Mouse (Mus musculus) forebrain, embryonic 12.5 days (tissue): ENCODE data around the gene Gpc6. TPM values are rescaled to one million over a fixed set of nuclear protein-coding genes. Genes with fewer than 3 reads are reported as not detected.

Experiments used
- ATAC-seq: fragments of 200-750 bp; cut with Nextera tagmentation; 2 replicates; pipeline ENCODE4 v1.8.0; 2017; ENCODE audit warnings: moderate TSS enrichment; ENCODE audit not compliant: low FRiP score
- H3K27ac ChIP-seq: fragments of 300-500 bp; sonication (generic); 2 replicates; pipeline ENCODE4 v1.5.1; 2016; ENCODE audit warnings: mild to moderate bottlenecking
- H3K27me3 ChIP-seq: fragments of 300-500 bp; sonication (generic); 2 replicates; pipeline ENCODE4 v1.6.1; 2016; ENCODE audit warnings: mild to moderate bottlenecking
- H3K36me3 ChIP-seq: fragments of 300-500 bp; sonication (generic); replicated peaks from 2 replicates; pipeline ENCODE4 v1.6.1; 2016; ENCODE audit warnings: mild to moderate bottlenecking
- H3K4me1 ChIP-seq: fragments of 300-500 bp; sonication (generic); 2 replicates; pipeline ENCODE4 v1.6.1; 2016
- H3K4me2 ChIP-seq: fragments of 300-500 bp; sonication (generic); 2 replicates; pipeline ENCODE4 v1.6.1; 2016; ENCODE audit warnings: mild to moderate bottlenecking, moderate library complexity
- H3K4me3 ChIP-seq: fragments of 300-500 bp; sonication (generic); replicated peaks from 2 replicates; pipeline ENCODE4 v1.5.1; 2016; ENCODE audit warnings: mild to moderate bottlenecking
- H3K9ac ChIP-seq: fragments of 300-500 bp; sonication (generic); 2 replicates; pipeline ENCODE4 v1.6.1; 2016; ENCODE audit warnings: mild to moderate bottlenecking
- H3K9me3 ChIP-seq: fragments of 300-500 bp; sonication (generic); 2 replicates; pipeline ENCODE4 v1.6.1; 2016
- WGBS: fragments of 180-500 bp; shearing (Covaris S2); methylation state at CpG from one replicate; pipeline ENCODE4 v1.1.7; 2016; 5-methylcytosine and 5-hydroxymethylcytosine counted together
- polyA plus RNA-seq: library from polyadenylated mRNA; unstranded; fragments of >200 nt; fragmentation: Nextera tagmentation; extraction: Ambion mirVana; gene quantifications from 2 replicates; pipeline ENCODE4 v1.2.1, GENCODE M21; 2016

Gpc6 gene
- polyA plus RNA-seq: 32.1 and 37.7 TPM in 2 replicates

DNA sequence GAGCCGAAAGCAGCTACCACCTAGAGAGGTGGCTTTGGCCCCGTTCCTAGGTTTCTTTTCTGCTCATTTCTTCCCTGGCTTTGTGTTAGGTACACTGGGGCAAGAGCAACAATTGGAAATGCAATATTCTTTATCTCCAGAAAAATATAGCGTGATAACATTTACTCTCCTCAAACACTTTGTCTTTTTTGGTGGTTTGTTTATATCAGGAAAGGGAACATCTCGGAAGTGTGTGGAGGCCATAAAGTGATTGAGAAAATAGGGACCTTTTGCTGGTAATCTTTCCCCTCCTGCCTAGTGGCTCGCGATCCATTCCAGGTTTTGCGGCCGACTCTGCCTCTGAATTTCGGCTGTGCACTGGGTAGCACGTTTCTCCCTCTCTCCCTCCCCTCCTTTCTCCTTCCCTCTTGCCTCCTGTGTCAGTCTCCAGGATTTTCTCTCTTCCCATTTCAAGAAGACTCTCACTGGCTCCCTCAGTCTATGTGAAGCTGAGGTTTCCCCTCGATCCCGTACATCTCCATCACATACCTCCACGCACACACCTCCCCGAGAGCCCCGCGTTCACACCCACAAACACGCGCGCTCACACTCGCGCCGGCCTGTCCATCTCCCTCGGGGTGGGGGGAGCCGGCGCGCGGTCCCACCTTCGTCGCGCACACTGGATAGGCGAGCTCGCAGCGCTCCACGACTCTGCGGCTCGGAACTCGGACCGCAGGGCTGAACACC is at the start of gene Gpc6:
TSS of gene Gpc6 (plus strand) at position 440 of the 726 bp plus-strand sequence.
- no peaks in the 10 kb centered on the region for H3K36me3 ChIP-seq
- no peaks in the 10 kb centered on the region for H3K27me3 ChIP-seq
- H3K9ac ChIP-seq: peak within 1 kb of the TSS; percentile 88
- no peaks in the 10 kb centered on the region for H3K9me3 ChIP-seq
- peak; percentile 76 for ATAC-seq
- peak within 1 kb of the TSS; percentile 75 for H3K4me2 ChIP-seq
- H3K4me3 ChIP-seq: peak within 1 kb of the TSS; percentile 86
- WGBS: under 1% methylated on average over 38 of the region's 38 CpGs
- H3K27ac ChIP-seq: peak within 1 kb of the TSS; percentile 96
- H3K4me1 ChIP-seq: peaks cover 23% of the 10 kb centered on the region

DNA sequence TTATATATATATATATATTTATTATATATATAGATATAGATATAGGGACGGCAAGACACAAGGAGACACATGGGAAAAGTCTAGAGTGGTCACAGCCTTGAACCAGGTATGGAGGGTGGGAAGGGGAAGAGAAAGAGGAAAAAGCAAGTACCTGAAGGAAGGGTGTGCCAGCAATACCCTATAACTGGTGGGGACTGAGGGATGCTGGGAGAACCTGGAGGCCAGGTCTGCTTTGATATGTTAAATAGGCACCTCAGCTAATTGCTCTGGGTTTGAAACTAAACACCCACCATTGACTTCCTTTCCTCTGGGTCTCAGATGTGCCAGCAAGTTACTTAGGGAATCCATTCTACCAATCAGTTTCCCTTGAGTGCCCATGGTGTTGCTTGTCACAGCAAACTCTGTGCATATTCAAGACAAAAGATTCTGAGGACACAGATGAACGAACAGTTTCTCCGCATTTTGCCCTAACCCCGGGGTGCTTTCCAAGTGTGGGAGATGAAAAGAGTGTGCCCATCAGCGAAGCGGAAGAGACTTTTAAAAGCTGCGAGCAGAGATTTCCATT is 42.6 kb upstream of the Gpc6 start:
- Histone ChIP-seq H3K27me3 (no peaks in the 10 kb centered on the region), H3K27ac (no peak overlapping the region), H3K36me3 (no peaks in the 10 kb centered on the region), H3K9ac (no peak overlapping the region), H3K4me2 (peak overlapping the region; percentile 36), H3K4me1 (0 out of 2 replicates have a peak, but pooled peaks cover 4% of the 10 kb centered on the region), H3K4me3 (no peak overlapping the region), H3K9me3 (no peaks in the 10 kb centered on the region)
- ATAC-seq: peak; percentile 57; the same call in 1 of the 2 replicates
- WGBS: 21% methylated on average over 7 of the region's 7 CpGs

GRCm38 (mm10) chr14:116894316-116894715 is 30.8 kb upstream of the Gpc6 start:
- no peak overlapping the region for H3K4me2 ChIP-seq
- 78% methylated on average over 3 of the region's 3 CpGs for WGBS
- no peak for ATAC-seq

DNA sequence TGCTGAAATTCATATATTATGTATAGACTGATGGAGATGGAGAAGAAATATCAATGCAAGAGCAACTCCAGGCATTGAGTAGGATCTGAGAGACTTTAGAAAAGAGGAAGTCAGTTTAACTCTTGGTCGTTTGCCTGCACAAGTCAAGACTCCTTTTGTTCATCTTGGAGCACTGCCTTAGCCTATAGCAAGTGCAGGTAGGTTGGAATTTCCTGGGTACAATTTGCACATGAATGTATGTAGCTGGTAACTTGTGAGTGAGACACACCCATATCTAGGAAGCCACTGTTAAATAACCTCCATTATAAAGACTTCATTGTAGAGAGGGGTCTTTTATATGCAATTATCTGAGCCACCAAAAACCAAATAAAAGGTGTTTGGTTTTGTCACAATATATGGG is 27.1 kb upstream of the Gpc6 start:
- no peak overlapping the region for H3K4me3 ChIP-seq
- no peaks in the 10 kb centered on the region for H3K27me3 ChIP-seq

More at GRCm38 (mm10) chr14:116894316-116894715, 30.8 kb upstream of the Gpc6 start:
- H3K27me3 ChIP-seq: no peaks in the 10 kb centered on the region
- H3K4me3 ChIP-seq: no peak overlapping the region
- no peaks in the 10 kb centered on the region for H3K4me1 ChIP-seq
- no peaks in the 10 kb centered on the region for H3K9me3 ChIP-seq
- no peak overlapping the region for H3K27ac ChIP-seq
- H3K36me3 ChIP-seq: no peaks in the 10 kb centered on the region
- H3K9ac ChIP-seq: no peak overlapping the region

DNA sequence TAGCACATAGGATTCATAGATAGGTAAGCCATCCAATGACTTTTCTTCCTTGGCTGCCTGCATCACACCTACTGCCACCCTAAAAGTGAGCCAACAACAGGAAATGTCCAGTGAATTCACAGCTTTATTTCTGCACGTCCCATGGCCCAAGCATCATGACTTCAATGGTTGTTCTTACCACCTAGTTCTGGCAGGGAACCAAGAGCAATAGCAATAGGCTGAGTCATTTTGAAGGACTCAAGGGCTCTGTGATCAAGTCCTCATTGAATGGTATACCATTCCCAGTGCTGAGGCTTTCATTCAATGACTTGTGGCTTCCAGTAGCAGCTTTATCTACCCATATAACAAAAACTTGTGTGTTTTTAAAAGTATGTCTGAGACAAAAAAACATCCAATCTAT is 13.3 kb upstream of the Gpc6 start:
- no peak overlapping the region for H3K27ac ChIP-seq
- 85% methylated on average over 1 of the region's 1 CpGs for WGBS
- no peak overlapping the region for H3K4me2 ChIP-seq
- H3K36me3 ChIP-seq: no peaks in the 10 kb centered on the region
- H3K4me3 ChIP-seq: no peak overlapping the region
- H3K9me3 ChIP-seq: no peaks in the 10 kb centered on the region
- no peak overlapping the region for H3K9ac ChIP-seq
- ATAC-seq: no peak
- H3K27me3 ChIP-seq: no peaks in the 10 kb centered on the region
- H3K4me1 ChIP-seq: no peaks in the 10 kb centered on the region

More for the DNA sequence above, 27.1 kb upstream of the Gpc6 start:
- no peak overlapping the region for H3K4me2 ChIP-seq
- no peak overlapping the region for H3K27ac ChIP-seq
- no peaks in the 10 kb centered on the region for H3K4me1 ChIP-seq
- ATAC-seq: no peak
- 34% methylated on average over 1 of the region's 1 CpGs for WGBS
- no peaks in the 10 kb centered on the region for H3K36me3 ChIP-seq
- no peak overlapping the region for H3K9ac ChIP-seq
- no peaks in the 10 kb centered on the region for H3K9me3 ChIP-seq

- Histone ChIP-seq H3K36me3 (no peaks in the 10 kb centered on the region), H3K4me2 (no peak overlapping the region), H3K4me3 (no peak overlapping the region), H3K9me3 (no peaks in the 10 kb centered on the region), H3K27ac (no peak overlapping the region), H3K27me3 (no peaks in the 10 kb centered on the region), H3K9ac (no peak overlapping the region), H3K4me1 (no peaks in the 10 kb centered on the region; the same call in 1 of the 2 replicates)
- 49% methylated on average over 6 of the region's 6 CpGs for WGBS
- ATAC-seq: no peak
These were observed 8.2 kb upstream of the Gpc6 start for GRCm38 (mm10) chr14:116916874-116917273.

GRCm38 (mm10) chr14:116924266-116924665 is 849 bp upstream of the Gpc6 start:
- Histone ChIP-seq H3K9ac (peak overlapping the region; percentile 21; the same call in 1 of the 2 replicates), H3K36me3 (no peaks in the 10 kb centered on the region), H3K4me3 (0 out of 2 replicates have a peak overlapping the region, but pooled peaks have one; percentile 86), H3K4me1 (peaks cover 23% of the 10 kb centered on the region), H3K9me3 (no peaks in the 10 kb centered on the region), H3K4me2 (peak overlapping the region; percentile 75), H3K27me3 (no peaks in the 10 kb centered on the region), H3K27ac (no peak overlapping the region; the same call in 1 of the 2 replicates)
- no peak for ATAC-seq
- WGBS: 14% methylated on average over 2 of the region's 2 CpGs

GRCm38 (mm10) chr14:116925691-116926403 is 732 bp downstream of the Gpc6 start:
- Histone ChIP-seq H3K27ac (peak overlapping the region; percentile 96), H3K4me3 (peak overlapping the region; percentile 86), H3K9ac (peak overlapping the region; percentile 88), H3K9me3 (no peaks in the 10 kb centered on the region), H3K4me1 (peaks cover 23% of the 10 kb centered on the region), H3K4me2 (peak overlapping the region; percentile 75), H3K27me3 (no peaks in the 10 kb centered on the region), H3K36me3 (no peaks in the 10 kb centered on the region)
- ATAC-seq: peak; percentile 50
- 0% methylated on average over 55 of the region's 58 CpGs for WGBS

DNA sequence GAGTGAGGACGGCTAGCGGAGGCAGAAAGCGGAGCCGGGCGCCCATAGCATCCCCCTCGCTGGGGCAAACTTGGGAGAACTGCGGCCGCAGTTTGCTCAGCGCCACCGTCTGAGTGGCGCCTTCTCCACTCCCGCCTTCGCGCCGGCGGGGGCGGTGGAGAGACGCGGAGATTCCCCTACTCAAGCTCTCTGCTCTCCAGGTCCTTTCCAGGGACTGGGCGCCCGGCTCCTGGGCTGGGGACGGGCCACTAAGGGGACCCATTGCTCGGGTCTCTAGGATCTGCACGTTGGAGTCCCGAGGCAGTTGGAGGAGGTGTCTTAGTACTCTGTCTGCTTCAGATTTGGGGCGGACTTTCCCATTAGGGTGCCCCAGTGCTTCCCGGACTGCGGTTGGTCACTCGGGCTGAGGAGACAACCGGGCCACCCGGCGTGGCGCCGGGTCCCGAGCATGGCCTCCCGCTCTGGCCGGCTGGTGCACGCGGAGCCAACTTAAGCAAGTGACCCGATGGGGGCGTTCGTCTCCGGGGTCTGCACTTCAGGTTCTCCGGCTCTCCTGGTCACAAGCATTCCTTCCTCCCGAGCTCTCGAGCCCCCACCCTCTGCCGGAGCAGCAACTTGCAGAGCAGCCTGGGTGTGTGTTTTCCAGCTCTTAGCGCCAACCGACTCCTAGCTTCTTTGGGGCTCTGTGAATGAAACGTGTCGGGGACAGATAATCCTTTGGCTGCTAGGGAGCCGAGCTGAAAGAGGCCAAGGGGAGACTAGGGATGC is 1.5 kb downstream of the Gpc6 start:
- Histone ChIP-seq H3K9me3 (no peaks in the 10 kb centered on the region), H3K27me3 (no peaks in the 10 kb centered on the region), H3K36me3 (no peaks in the 10 kb centered on the region), H3K4me1 (peaks cover 23% of the 10 kb centered on the region), H3K27ac (peak overlapping the region; percentile 96), H3K4me2 (peak overlapping the region; percentile 75), H3K4me3 (peak overlapping the region; percentile 86), H3K9ac (peak overlapping the region; percentile 88)
- peak; percentile 82 for ATAC-seq
- WGBS: 0% methylated on average over 52 of the region's 52 CpGs

- Histone ChIP-seq H3K27me3 (no peaks in the 10 kb centered on the region), H3K4me1 (peaks cover 23% of the 10 kb centered on the region), H3K9ac (peak overlapping the region; percentile 88), H3K36me3 (no peaks in the 10 kb centered on the region), H3K4me3 (peak overlapping the region; percentile 86), H3K9me3 (no peaks in the 10 kb centered on the region), H3K27ac (peak overlapping the region; percentile 96), H3K4me2 (peak overlapping the region; percentile 75)
- under 1% methylated on average over 21 of the region's 21 CpGs for WGBS
- no peak for ATAC-seq
These were observed 2.5 kb downstream of the Gpc6 start for GRCm38 (mm10) chr14:116927341-116928315.

GRCm38 (mm10) chr14:116928395-116928794 is 3.3 kb downstream of the Gpc6 start:
- H3K4me1 ChIP-seq: peaks cover 23% of the 10 kb centered on the region
- H3K36me3 ChIP-seq: no peaks in the 10 kb centered on the region
- peak overlapping the region; percentile 75 for H3K4me2 ChIP-seq
- peak overlapping the region; percentile 88; the same call in 1 of the 2 replicates for H3K9ac ChIP-seq
- WGBS: 52% methylated on average over 2 of the region's 2 CpGs
- no peaks in the 10 kb centered on the region for H3K9me3 ChIP-seq
- H3K4me3 ChIP-seq: peak overlapping the region; percentile 86
- H3K27me3 ChIP-seq: no peaks in the 10 kb centered on the region
- 0 out of 2 replicates have a peak overlapping the region, but pooled peaks have one; percentile 54 for H3K27ac ChIP-seq
- ATAC-seq: no peak
